Mouse (Mus musculus): ENCODE measurements around the gene Eya3. TPM values are rescaled to one million over a fixed set of nuclear protein-coding genes. Genes with fewer than 3 reads are reported as not detected.
"Not testable (repeated sequence)": the region's sequence is repeated elsewhere in the genome, so short reads cannot be mapped to it uniquely, and the experiment has no call there.

Gene Eya3
- polyA plus RNA-seq (2015; fragmentation: Nextera tagmentation; extraction: Ambion mirVana): 9.5 and 12.1 TPM in 2 replicates

- peaks cover 9% of the 10 kb centered on the region for H3K4me1 ChIP-seq (ENCODE audit: control insufficient read depth, insufficient read depth, low read depth, low read length)
- under 1% methylated on average over 39 of the region's 41 CpGs for WGBS
- no peaks in the 10 kb centered on the region for H3K9me3 ChIP-seq (ENCODE audit: control insufficient read depth, low read length)
- peak within 1 kb of the TSS; percentile 86 for H3K9ac ChIP-seq (ENCODE audit: low read depth, low read length)
- peak within 1 kb of the TSS; percentile 82 for H3K27ac ChIP-seq (ENCODE audit: low read depth, low read length)
- 0 out of 2 replicates have a peak, but pooled peaks cover 2% of the 10 kb centered on the region for H3K36me3 ChIP-seq (ENCODE audit: control insufficient read depth, insufficient read depth, low read length)
- H3K27me3 ChIP-seq (replicated peaks; ENCODE audit: control insufficient read depth, insufficient read depth, low read length): no peaks in the 10 kb centered on the region
- peak within 1 kb of the TSS; percentile 96 for H3K4me2 ChIP-seq (ENCODE audit: low read length)
- peak; percentile 99 for ATAC-seq
- H3K4me3 ChIP-seq (ENCODE audit: low read length): peak within 1 kb of the TSS; percentile 89
These were observed at the start of gene Eya3 for GRCm38 (mm10) chr4:132638461-132639190. TSS of gene Eya3 (plus strand) at chr4:132638987.

- ATAC-seq: no peak
- no peaks in the 10 kb centered on the region for H3K36me3 ChIP-seq (ENCODE audit: control insufficient read depth, insufficient read depth, low read length)
- WGBS: 84% methylated on average over 10 of the region's 10 CpGs
- H3K9ac ChIP-seq (ENCODE audit: low read depth, low read length): no peak overlapping the region
- H3K4me3 ChIP-seq (ENCODE audit: low read length): no peak overlapping the region
- H3K27ac ChIP-seq (ENCODE audit: low read depth, low read length): no peak overlapping the region
- no peaks in the 10 kb centered on the region for H3K27me3 ChIP-seq (replicated peaks; ENCODE audit: control insufficient read depth, insufficient read depth, low read length)
- no peaks in the 10 kb centered on the region for H3K9me3 ChIP-seq (ENCODE audit: control insufficient read depth, low read length)
- H3K4me2 ChIP-seq (ENCODE audit: low read length): no peak overlapping the region
- no peaks in the 10 kb centered on the region for H3K4me1 ChIP-seq (ENCODE audit: control insufficient read depth, insufficient read depth, low read depth, low read length)
These were observed 48.1 kb upstream of the Eya3 start for GRCm38 (mm10) chr4:132590642-132591041.

GRCm38 (mm10) chr4:132592958-132593357, 45.8 kb upstream of the Eya3 start:
- H3K9ac ChIP-seq (ENCODE audit: low read depth, low read length): no peak overlapping the region
- H3K27me3 ChIP-seq (replicated peaks; ENCODE audit: control insufficient read depth, insufficient read depth, low read length): no peaks in the 10 kb centered on the region
- H3K36me3 ChIP-seq (ENCODE audit: control insufficient read depth, insufficient read depth, low read length): no peaks in the 10 kb centered on the region
- H3K4me2 ChIP-seq (ENCODE audit: low read length): no peak overlapping the region
- ATAC-seq: no peak
- H3K9me3 ChIP-seq (ENCODE audit: control insufficient read depth, low read length): no peaks in the 10 kb centered on the region
- no peak overlapping the region for H3K27ac ChIP-seq (ENCODE audit: low read depth, low read length)
- no peaks in the 10 kb centered on the region for H3K4me1 ChIP-seq (ENCODE audit: control insufficient read depth, insufficient read depth, low read depth, low read length)
- H3K4me3 ChIP-seq (ENCODE audit: low read length): no peak overlapping the region
- WGBS: 92% methylated on average over 9 of the region's 9 CpGs

- ATAC-seq: no peak
- Histone ChIP-seq H3K4me3 (ENCODE audit: low read length) (no peak overlapping the region), H3K4me2 (ENCODE audit: low read length) (no peak overlapping the region), H3K36me3 (ENCODE audit: control insufficient read depth, insufficient read depth, low read length) (no peaks in the 10 kb centered on the region), H3K27ac (ENCODE audit: low read depth, low read length) (no peak overlapping the region), H3K9ac (ENCODE audit: low read depth, low read length) (no peak overlapping the region), H3K27me3 (replicated peaks; ENCODE audit: control insufficient read depth, insufficient read depth, low read length) (no peaks in the 10 kb centered on the region), H3K4me1 (ENCODE audit: control insufficient read depth, insufficient read depth, low read depth, low read length) (no peaks in the 10 kb centered on the region), H3K9me3 (ENCODE audit: control insufficient read depth, low read length) (no peaks in the 10 kb centered on the region)
- WGBS: 35% methylated on average over 4 of the region's 4 CpGs
These were observed 44.6 kb upstream of the Eya3 start for GRCm38 (mm10) chr4:132594191-132594590.

- no peaks in the 10 kb centered on the region for H3K4me1 ChIP-seq (ENCODE audit: control insufficient read depth, insufficient read depth, low read depth, low read length)
- no peaks in the 10 kb centered on the region for H3K9me3 ChIP-seq (ENCODE audit: control insufficient read depth, low read length)
- no peak overlapping the region for H3K4me2 ChIP-seq (ENCODE audit: low read length)
- no peaks in the 10 kb centered on the region for H3K27me3 ChIP-seq (replicated peaks; ENCODE audit: control insufficient read depth, insufficient read depth, low read length)
- ATAC-seq: no peak
- H3K9ac ChIP-seq (ENCODE audit: low read depth, low read length): no peak overlapping the region
- no peaks in the 10 kb centered on the region for H3K36me3 ChIP-seq (ENCODE audit: control insufficient read depth, insufficient read depth, low read length)
- H3K27ac ChIP-seq (ENCODE audit: low read depth, low read length): no peak overlapping the region
- 80% methylated on average over 2 of the region's 2 CpGs for whole genome bisulfite sequencing
- H3K4me3 ChIP-seq (ENCODE audit: low read length): no peak overlapping the region
These were observed 39.9 kb upstream of the Eya3 start for GRCm38 (mm10) chr4:132598861-132599260.

DNA sequence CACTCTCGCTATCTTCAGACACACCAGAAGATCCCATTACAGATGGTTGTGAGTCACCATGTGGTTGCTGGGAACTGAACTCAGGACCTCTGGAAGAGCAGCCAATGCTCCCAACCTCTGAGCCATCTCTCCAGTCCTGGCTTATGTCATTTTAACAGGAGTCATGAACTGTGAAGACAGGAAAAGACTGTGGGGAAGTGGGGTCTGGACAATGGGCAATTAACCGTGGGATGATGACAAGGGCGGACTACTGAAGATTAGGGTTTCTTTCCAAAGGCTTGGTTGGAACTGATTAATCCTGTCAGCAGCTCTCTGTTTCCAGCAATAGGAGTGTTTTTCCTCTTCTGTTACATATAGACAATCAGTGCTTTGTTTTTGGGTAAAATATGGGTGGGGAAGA, 39.0 kb upstream of the Eya3 start:
- no peak overlapping the region for H3K4me2 ChIP-seq (ENCODE audit: low read length)
- whole genome bisulfite sequencing: 88% methylated on average over 3 of the region's 3 CpGs

DNA sequence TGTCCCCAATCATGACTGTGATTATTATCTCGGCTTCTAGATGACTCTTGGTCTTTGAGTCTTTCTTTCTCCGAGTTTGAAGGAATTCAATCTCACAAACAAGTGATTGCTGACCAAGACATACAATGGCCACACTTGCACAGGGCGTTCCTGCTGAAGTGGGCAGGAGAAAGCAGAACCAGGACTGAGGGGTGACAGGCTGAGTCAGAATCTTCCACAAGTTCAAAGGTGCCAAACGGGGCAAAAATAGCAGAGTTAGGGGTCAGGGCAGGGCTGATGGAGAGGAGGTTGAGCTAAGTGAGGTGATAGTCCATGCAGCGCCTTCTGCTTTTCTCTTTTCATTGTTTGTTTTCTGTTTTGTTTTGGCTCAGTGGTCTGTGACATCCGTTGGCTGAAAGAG, 38.3 kb upstream of the Eya3 start:
- Histone ChIP-seq H3K27ac (ENCODE audit: low read depth, low read length) (no peak overlapping the region), H3K4me3 (ENCODE audit: low read length) (no peak overlapping the region), H3K4me2 (ENCODE audit: low read length) (no peak overlapping the region), H3K36me3 (ENCODE audit: control insufficient read depth, insufficient read depth, low read length) (no peaks in the 10 kb centered on the region), H3K4me1 (ENCODE audit: control insufficient read depth, insufficient read depth, low read depth, low read length) (no peaks in the 10 kb centered on the region), H3K27me3 (replicated peaks; ENCODE audit: control insufficient read depth, insufficient read depth, low read length) (no peaks in the 10 kb centered on the region), H3K9ac (ENCODE audit: low read depth, low read length) (no peak overlapping the region), H3K9me3 (ENCODE audit: control insufficient read depth, low read length) (no peaks in the 10 kb centered on the region)
- no peak for ATAC-seq
- 74% methylated on average over 6 of the region's 6 CpGs for WGBS

More for the DNA sequence above, 39.0 kb upstream of the Eya3 start:
- Histone ChIP-seq H3K4me1 (ENCODE audit: control insufficient read depth, insufficient read depth, low read depth, low read length) (no peaks in the 10 kb centered on the region), H3K27ac (ENCODE audit: low read depth, low read length) (no peak overlapping the region), H3K36me3 (ENCODE audit: control insufficient read depth, insufficient read depth, low read length) (no peaks in the 10 kb centered on the region), H3K9me3 (ENCODE audit: control insufficient read depth, low read length) (no peaks in the 10 kb centered on the region), H3K4me3 (ENCODE audit: low read length) (no peak overlapping the region), H3K9ac (ENCODE audit: low read depth, low read length) (no peak overlapping the region), H3K27me3 (replicated peaks; ENCODE audit: control insufficient read depth, insufficient read depth, low read length) (no peaks in the 10 kb centered on the region)
- no peak for ATAC-seq

GRCm38 (mm10) chr4:132601242-132601641, 37.5 kb upstream of the Eya3 start:
- not testable (repeated sequence) for H3K4me3 ChIP-seq (ENCODE audit: low read length); H3K27me3 ChIP-seq (replicated peaks; ENCODE audit: control insufficient read depth, insufficient read depth, low read length); H3K36me3 ChIP-seq (ENCODE audit: control insufficient read depth, insufficient read depth, low read length); H3K9me3 ChIP-seq (ENCODE audit: control insufficient read depth, low read length); H3K27ac ChIP-seq (ENCODE audit: low read depth, low read length); ATAC-seq; H3K4me2 ChIP-seq (ENCODE audit: low read length); H3K9ac ChIP-seq (ENCODE audit: low read depth, low read length); H3K4me1 ChIP-seq (ENCODE audit: control insufficient read depth, insufficient read depth, low read depth, low read length)
- WGBS: 83% methylated on average over 5 of the region's 5 CpGs

DNA sequence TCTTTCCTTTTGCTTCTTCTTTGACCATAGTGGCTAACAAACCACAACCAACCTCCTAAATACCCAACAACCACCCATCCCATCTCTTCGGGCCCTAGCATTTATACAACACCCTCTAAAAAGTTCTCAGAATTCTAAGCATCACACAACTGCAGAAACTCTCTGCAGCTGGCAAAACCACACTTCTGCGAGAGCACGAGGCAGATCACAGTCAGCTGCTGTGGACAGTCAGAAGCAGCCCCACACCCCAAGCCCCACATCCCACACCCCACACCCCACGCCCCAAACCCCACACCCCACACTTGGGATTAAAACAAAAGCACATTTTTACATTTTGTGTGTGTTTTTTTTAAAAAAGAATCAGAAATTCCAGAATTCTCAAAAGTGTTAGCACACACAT, 35.3 kb upstream of the Eya3 start:
- no peak for ATAC-seq

More for the DNA sequence above, 35.3 kb upstream of the Eya3 start:
- Histone ChIP-seq H3K27ac (ENCODE audit: low read depth, low read length) (no peak overlapping the region), H3K4me3 (ENCODE audit: low read length) (no peak overlapping the region), H3K36me3 (ENCODE audit: control insufficient read depth, insufficient read depth, low read length) (no peaks in the 10 kb centered on the region), H3K9me3 (ENCODE audit: control insufficient read depth, low read length) (no peaks in the 10 kb centered on the region), H3K9ac (ENCODE audit: low read depth, low read length) (no peak overlapping the region), H3K4me1 (ENCODE audit: control insufficient read depth, insufficient read depth, low read depth, low read length) (no peaks in the 10 kb centered on the region), H3K27me3 (replicated peaks; ENCODE audit: control insufficient read depth, insufficient read depth, low read length) (no peaks in the 10 kb centered on the region), H3K4me2 (ENCODE audit: low read length) (no peak overlapping the region)
- 86% methylated on average over 4 of the region's 4 CpGs for WGBS
